Mouse (Mus musculus) spleen, adult 2 months (tissue): Measurements from ENCODE around the gene Npff. TPM values are rescaled to one million over a fixed set of nuclear protein-coding genes. Genes with fewer than 3 reads are reported as not detected.
A peak's percentile ranks its signal among the peaks of the same experiment; 100 is the strongest.

ENCODE experiments used
- DNase-seq, 2 experiments: peaks; one replicate each; pipeline versions ENCODE4 v3.0.0 to v3.0.0-alpha.2; 2012 to 2021; ENCODE audit warnings: low spot score in 2 of 2, low read depth in 1 of 2
- H3K27ac ChIP-seq: fragments of 200-500 bp; 2 replicates; pipeline ENCODE4 v1.5.1; 2012; ENCODE audit warnings: low read length, inconsistent platforms; ENCODE audit not compliant: insufficient read depth
- H3K27me3 ChIP-seq: fragments of 200-500 bp; 2 replicates; pipeline ENCODE4 v1.6.1; 2012; ENCODE audit warnings: mild to moderate bottlenecking, moderate library complexity, low read length, inconsistent platforms; ENCODE audit not compliant: control insufficient read depth, insufficient read depth
- H3K36me3 ChIP-seq: fragments of 200-500 bp; 2 replicates; pipeline ENCODE4 v1.6.1; 2012; ENCODE audit warnings: mild to moderate bottlenecking, low read length, inconsistent platforms; ENCODE audit not compliant: control insufficient read depth, insufficient read depth
- H3K4me1 ChIP-seq: fragments of 200-500 bp; 2 replicates; pipeline ENCODE4 v1.6.1; 2011; ENCODE audit warnings: inconsistent platforms; ENCODE audit not compliant: control insufficient read depth, insufficient read depth, insufficient read length
- H3K4me3 ChIP-seq: fragments of 200-500 bp; 2 replicates; pipeline ENCODE4 v1.5.1; 2011; ENCODE audit warnings: mild to moderate bottlenecking, inconsistent platforms; ENCODE audit not compliant: insufficient read depth, insufficient read length; ENCODE audit errors: extremely low read depth
- CTCF ChIP-seq: fragments of 200-500 bp; IDR thresholded peaks from 2 replicates; pipeline ENCODE4 v1.5.1; 2011; ENCODE audit warnings: mild to moderate bottlenecking, inconsistent platforms; ENCODE audit not compliant: insufficient read depth, insufficient read length, insufficient replicate concordance; ENCODE audit errors: extremely low read depth
- POLR2A ChIP-seq: fragments of 200-500 bp; IDR thresholded peaks from 2 replicates; pipeline ENCODE4 v1.6.1; 2011; ENCODE audit warnings: low read depth, low read length, inconsistent platforms
- WGBS: fragments of 180-500 bp; shearing (Covaris S2); methylation state at CpG from one replicate; pipeline ENCODE4 v1.1.7; 2018; 5-methylcytosine and 5-hydroxymethylcytosine counted together
- polyA plus RNA-seq: library from polyadenylated mRNA; depleted of rRNA; stranded (reverse); fragments of >200 nt; gene quantifications from 2 replicates; pipeline ENCODE4 v1.2.3, GENCODE M21; 2012

The Npff gene
- polyA plus RNA-seq, 1 experiment: 8.1 TPM

DNA sequence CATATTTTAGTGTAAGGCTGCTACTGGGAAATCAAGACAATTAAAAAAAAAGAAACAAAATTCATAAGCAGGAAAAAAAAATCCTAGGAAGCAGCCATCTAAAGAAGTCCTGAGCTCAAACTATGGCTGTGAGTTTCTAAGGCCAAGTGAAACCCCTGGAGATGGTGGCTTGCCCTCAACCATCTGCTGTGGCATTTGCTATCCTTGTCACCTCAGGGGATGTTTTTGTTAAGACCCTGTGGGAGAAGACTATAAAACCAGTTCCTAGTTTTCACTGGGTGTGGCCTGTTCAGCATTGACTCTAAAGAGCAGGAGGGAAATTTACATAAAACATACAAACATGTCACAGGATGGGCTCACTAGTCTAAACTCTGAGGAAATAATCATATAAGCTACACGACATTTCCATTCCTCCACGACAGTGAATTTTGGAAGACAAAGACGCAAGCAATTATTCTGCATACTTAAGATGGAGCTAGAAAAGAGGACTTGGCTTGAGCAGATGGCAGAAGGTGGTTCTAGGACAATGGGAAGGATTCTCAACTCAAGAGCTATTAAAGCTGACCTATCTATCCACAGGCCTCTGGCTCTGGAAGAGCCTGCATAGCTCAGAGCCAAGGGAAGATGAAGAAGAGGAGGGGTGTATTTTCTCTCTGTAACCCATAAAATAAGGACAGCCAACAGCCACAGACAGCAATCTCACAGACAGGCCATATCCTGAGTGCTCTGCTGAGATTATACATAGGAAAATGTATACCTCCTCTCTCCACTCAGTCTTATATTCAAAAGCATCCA is 7.6 kb upstream of the Npff start:
- DNase-seq: no peak
- H3K36me3 ChIP-seq: peaks cover 51% of the 10 kb centered on the region
- TF ChIP-seq CTCF (no peak), POLR2A (no peak)

GRCm38 (mm10) chr15:102531586-102531985 is 6.8 kb upstream of the Npff start:
- DNase-seq: no peak
- Histone ChIP-seq H3K4me3 (no peak overlapping the region), H3K27me3 (no peaks in the 10 kb centered on the region), H3K36me3 (peaks cover 49% of the 10 kb centered on the region), H3K4me1 (no peaks in the 10 kb centered on the region), H3K27ac (no peak overlapping the region)
- TF ChIP-seq POLR2A (no peak), CTCF (no peak)
- WGBS: 98% methylated on average over 4 of the region's 4 CpGs

More for the DNA sequence above, 7.6 kb upstream of the Npff start:
- Histone ChIP-seq H3K4me1 (no peaks in the 10 kb centered on the region), H3K27ac (no peak overlapping the region), H3K4me3 (no peak overlapping the region), H3K27me3 (no peaks in the 10 kb centered on the region)
- 95% methylated on average over 3 of the region's 3 CpGs for WGBS

- DNase-seq: no peak
- WGBS: 76% methylated on average over 4 of the region's 4 CpGs
- TF ChIP-seq CTCF: no peak
- no peak for TF ChIP-seq POLR2A
- Histone ChIP-seq H3K27ac (no peak overlapping the region), H3K4me3 (no peak overlapping the region), H3K27me3 (no peaks in the 10 kb centered on the region), H3K4me1 (no peaks in the 10 kb centered on the region), H3K36me3 (peaks cover 43% of the 10 kb centered on the region)
These were observed 5.8 kb upstream of the Npff start for GRCm38 (mm10) chr15:102530566-102530965.

- Histone ChIP-seq H3K27me3 (no peaks in the 10 kb centered on the region), H3K27ac (no peak overlapping the region), H3K4me3 (no peak overlapping the region), H3K36me3 (peaks cover 39% of the 10 kb centered on the region), H3K4me1 (no peaks in the 10 kb centered on the region)
- TF ChIP-seq CTCF (no peak), POLR2A (no peak)
- no peak for DNase-seq
- 95% methylated on average over 1 of the region's 1 CpGs for WGBS
These were observed 3.7 kb upstream of the Npff start for GRCm38 (mm10) chr15:102528396-102528795.

GRCm38 (mm10) chr15:102527936-102528335 is 3.2 kb upstream of the Npff start:
- no peak overlapping the region for H3K4me3 ChIP-seq
- TF ChIP-seq CTCF: peak; percentile 16; the same call in 1 of the 2 replicates
- TF ChIP-seq POLR2A: no peak
- WGBS: 85% methylated on average over 3 of the region's 3 CpGs
- no peak for DNase-seq
- no peaks in the 10 kb centered on the region for H3K4me1 ChIP-seq
- H3K27ac ChIP-seq: no peak overlapping the region
- no peaks in the 10 kb centered on the region for H3K27me3 ChIP-seq
- peaks cover 37% of the 10 kb centered on the region for H3K36me3 ChIP-seq

DNA sequence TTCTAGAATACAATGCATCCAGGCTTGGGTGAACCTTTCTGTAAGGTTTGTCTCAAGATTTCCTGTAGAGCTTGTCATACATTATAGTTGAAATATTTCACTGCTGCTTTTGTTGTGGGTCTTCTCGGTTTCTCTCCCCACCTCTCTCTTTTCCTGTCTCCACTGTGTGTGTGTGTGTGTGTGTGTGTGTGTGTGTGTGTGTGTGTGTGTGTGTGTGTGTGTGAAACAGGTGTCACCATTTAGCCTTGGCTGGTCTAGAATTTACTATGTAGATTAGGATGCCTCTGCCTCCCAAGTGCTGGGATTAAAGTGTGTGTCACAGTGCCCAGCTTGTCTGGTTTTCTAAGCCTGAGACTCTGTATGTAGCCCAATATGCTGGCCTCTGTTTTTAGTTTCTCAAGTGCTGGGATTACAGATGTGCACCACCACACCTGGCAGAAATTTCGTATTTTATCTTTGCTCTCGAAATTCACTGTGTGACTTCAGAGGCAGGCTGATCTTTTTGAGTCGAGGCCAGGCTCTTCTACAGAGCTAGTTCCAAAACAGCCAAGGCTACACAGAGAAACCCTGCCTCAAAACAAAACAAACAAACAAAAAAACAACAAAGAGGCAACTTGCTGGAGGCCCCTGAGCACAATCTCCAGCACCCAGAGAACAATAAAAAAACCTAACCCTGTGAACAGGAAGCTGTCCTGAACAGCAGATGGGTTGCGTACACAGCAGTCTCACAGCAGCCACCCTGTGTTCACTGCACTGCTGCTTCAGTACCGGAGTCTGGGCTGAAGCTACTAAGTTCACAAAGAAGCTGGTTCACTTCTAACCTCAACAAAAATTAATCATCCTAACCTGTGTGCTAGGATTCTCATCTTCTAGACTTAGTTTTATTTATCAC is 1.6 kb upstream of the Npff start:
- DNase-seq: no peak
- 64% methylated on average over 6 of the region's 6 CpGs for WGBS

More for the DNA sequence above, 1.6 kb upstream of the Npff start:
- Histone ChIP-seq H3K27me3 (no peaks in the 10 kb centered on the region), H3K27ac (peak overlapping the region; percentile 47; the same call in 1 of the 2 replicates), H3K36me3 (peaks cover 27% of the 10 kb centered on the region), H3K4me1 (no peaks in the 10 kb centered on the region), H3K4me3 (no peak overlapping the region)
- TF ChIP-seq POLR2A: no peak
- TF ChIP-seq CTCF: no peak
